Mouse (Mus musculus): ENCODE measurements at regions not wholly inside any gene's neighbourhood (a gene's known extent, or its start where the extent isn't known, plus 50 kb on each side); places are given as distances from the start of the nearest gene placed in this dataset.

GRCm38 (mm10) chr10:66354986-66355385, 740.9 kb upstream of the Jmjd1c start:
- ATAC-seq (ENCODE audit: low FRiP score, low TSS enrichment) = no peak
- 71% methylated on average over 2 of the region's 2 CpGs for WGBS

GRCm38 (mm10) chr10:66357736-66358135, 738.2 kb upstream of the Jmjd1c start:
- no peak for ATAC-seq (ENCODE audit: low FRiP score, low TSS enrichment)

More at GRCm38 (mm10) chr10:66354986-66355385, 740.9 kb upstream of the Jmjd1c start:
- Histone ChIP-seq H3K4me2 (ENCODE audit: low read length) (no peak overlapping the region), H3K36me3 (ENCODE audit: control insufficient read depth, insufficient read depth, low read length) (no peaks in the 10 kb centered on the region), H3K4me1 (ENCODE audit: control insufficient read depth, insufficient read depth, low read length) (no peaks in the 10 kb centered on the region), H3K4me3 (replicated peaks; ENCODE audit: low read depth, low read length) (no peak overlapping the region), H3K27ac (replicated peaks; ENCODE audit: low read depth, low read length) (no peak overlapping the region), H3K9me3 (ENCODE audit: control insufficient read depth, low read length) (no peaks in the 10 kb centered on the region), H3K9ac (replicated peaks; ENCODE audit: low read length) (no peak overlapping the region), H3K27me3 (ENCODE audit: control insufficient read depth, insufficient read depth, low read length) (no peaks in the 10 kb centered on the region)
- no peak for DNase-seq

GRCm38 (mm10) chr10:66370096-66370495, 725.8 kb upstream of the Jmjd1c start:
- WGBS = 62% methylated on average over 3 of the region's 3 CpGs
- no peak for ATAC-seq (ENCODE audit: low FRiP score, low TSS enrichment)

More at GRCm38 (mm10) chr10:66357736-66358135, 738.2 kb upstream of the Jmjd1c start:
- H3K4me1 ChIP-seq (ENCODE audit: control insufficient read depth, insufficient read depth, low read length) = no peaks in the 10 kb centered on the region
- no peak overlapping the region for H3K9ac ChIP-seq (replicated peaks; ENCODE audit: low read length)
- H3K4me2 ChIP-seq (ENCODE audit: low read length) = no peak overlapping the region
- DNase-seq = peak; percentile 11
- no peaks in the 10 kb centered on the region for H3K9me3 ChIP-seq (ENCODE audit: control insufficient read depth, low read length)
- no peaks in the 10 kb centered on the region for H3K36me3 ChIP-seq (ENCODE audit: control insufficient read depth, insufficient read depth, low read length)
- no peaks in the 10 kb centered on the region for H3K27me3 ChIP-seq (ENCODE audit: control insufficient read depth, insufficient read depth, low read length)
- H3K4me3 ChIP-seq (replicated peaks; ENCODE audit: low read depth, low read length) = no peak overlapping the region
- no peak overlapping the region for H3K27ac ChIP-seq (replicated peaks; ENCODE audit: low read depth, low read length)
- 74% methylated on average over 9 of the region's 9 CpGs for WGBS

GRCm38 (mm10) chr10:66371756-66372155, 724.2 kb upstream of the Jmjd1c start:
- Histone ChIP-seq H3K4me3 (replicated peaks; ENCODE audit: low read depth, low read length) (no peak overlapping the region), H3K9ac (replicated peaks; ENCODE audit: low read length) (no peak overlapping the region), H3K27ac (replicated peaks; ENCODE audit: low read depth, low read length) (no peak overlapping the region), H3K4me1 (ENCODE audit: control insufficient read depth, insufficient read depth, low read length) (no peaks in the 10 kb centered on the region), H3K27me3 (ENCODE audit: control insufficient read depth, insufficient read depth, low read length) (no peaks in the 10 kb centered on the region), H3K9me3 (ENCODE audit: control insufficient read depth, low read length) (peaks cover 4% of the 10 kb centered on the region), H3K4me2 (ENCODE audit: low read length) (no peak overlapping the region), H3K36me3 (ENCODE audit: control insufficient read depth, insufficient read depth, low read length) (no peaks in the 10 kb centered on the region)
- ATAC-seq (ENCODE audit: low FRiP score, low TSS enrichment) (no peak), DNase-seq (no peak)
- WGBS = 76% methylated on average over 2 of the region's 2 CpGs

More at GRCm38 (mm10) chr10:66370096-66370495, 725.8 kb upstream of the Jmjd1c start:
- Histone ChIP-seq H3K4me2 (ENCODE audit: low read length) (no peak overlapping the region), H3K4me3 (replicated peaks; ENCODE audit: low read depth, low read length) (no peak overlapping the region), H3K9me3 (ENCODE audit: control insufficient read depth, low read length) (no peaks in the 10 kb centered on the region), H3K27ac (replicated peaks; ENCODE audit: low read depth, low read length) (no peak overlapping the region), H3K4me1 (ENCODE audit: control insufficient read depth, insufficient read depth, low read length) (no peaks in the 10 kb centered on the region), H3K27me3 (ENCODE audit: control insufficient read depth, insufficient read depth, low read length) (no peaks in the 10 kb centered on the region), H3K9ac (replicated peaks; ENCODE audit: low read length) (no peak overlapping the region), H3K36me3 (ENCODE audit: control insufficient read depth, insufficient read depth, low read length) (no peaks in the 10 kb centered on the region)
- DNase-seq = no peak
